Mouse (Mus musculus): ENCODE data around the gene Mob3b. TPM values are rescaled to one million over a fixed set of nuclear protein-coding genes. Genes with fewer than 3 reads are reported as not detected.

Gene Mob3b
- polyA plus RNA-seq, 1 experiment: 0.12 TPM

GRCm38 (mm10) chr4:35091157-35091784 is 66.0 kb downstream of the Mob3b start:
- no peak overlapping the region for H3K4me2 ChIP-seq (ENCODE audit: low read depth)
- no peaks in the 10 kb centered on the region for H3K79me2 ChIP-seq (ENCODE audit: control insufficient read depth, insufficient read depth)
- H3K36me3 ChIP-seq (ENCODE audit: control insufficient read depth, insufficient read depth): no peaks in the 10 kb centered on the region
- no peak overlapping the region for H3K4me3 ChIP-seq
- H3ac ChIP-seq (ENCODE audit: control insufficient read depth, insufficient read length): no peak overlapping the region
- no peaks in the 10 kb centered on the region for H3K27me3 ChIP-seq (ENCODE audit: control insufficient read depth, insufficient read depth, insufficient read length)
- no peak for TF ChIP-seq POLR2AphosphoS2 (IDR thresholded peaks at IDR 0.05; ENCODE audit: insufficient read length, low read depth)
- TF ChIP-seq REST (IDR thresholded peaks at IDR 0.05; ENCODE audit: insufficient read depth, insufficient read length): no peak
- TF ChIP-seq POLR2A (IDR thresholded peaks at IDR 0.05; ENCODE audit: insufficient read length, low read depth): no peak
- no peak for TF ChIP-seq CEBPB (IDR thresholded peaks at IDR 0.05; ENCODE audit: insufficient read depth, poor library complexity, severe bottlenecking)
- TF ChIP-seq USF1 (IDR thresholded peaks at IDR 0.05; ENCODE audit: low read depth): no peak
- TF ChIP-seq TCF12 (IDR thresholded peaks at IDR 0.05; ENCODE audit: insufficient read depth, poor library complexity, severe bottlenecking): no peak
- no peak for TF ChIP-seq MYOD1 (IDR thresholded peaks at IDR 0.05; ENCODE audit: control insufficient read depth in 1 of 3, insufficient read length in 2 of 3, low read depth in 2 of 3)
- TF ChIP-seq MYOG (IDR thresholded peaks at IDR 0.05; ENCODE audit: control insufficient read depth in 1 of 3, insufficient read depth in 1 of 3, insufficient read length in 2 of 3, low read depth in 2 of 3): no peak
- TF ChIP-seq SRF (IDR thresholded peaks at IDR 0.05; ENCODE audit: control insufficient read depth, insufficient read length, low read depth): no peak
- no peak for TF ChIP-seq E2F4 (IDR thresholded peaks at IDR 0.05; ENCODE audit: insufficient read depth)
- TF ChIP-seq MAX (IDR thresholded peaks at IDR 0.05; ENCODE audit: low read depth): no peak
- no peak for TF ChIP-seq TCF3 (IDR thresholded peaks at IDR 0.05; ENCODE audit: insufficient read length, low read depth)

- TF ChIP-seq POLR2AphosphoS2 (IDR thresholded peaks at IDR 0.05; ENCODE audit: insufficient read length, low read depth) (no peak), TCF12 (IDR thresholded peaks at IDR 0.05; ENCODE audit: insufficient read depth, poor library complexity, severe bottlenecking) (no peak), TCF3 (IDR thresholded peaks at IDR 0.05; ENCODE audit: insufficient read length, low read depth) (no peak), MYOD1 (IDR thresholded peaks at IDR 0.05; ENCODE audit: control insufficient read depth in 1 of 3, insufficient read length in 2 of 3, low read depth in 2 of 3) (no peak), SRF (IDR thresholded peaks at IDR 0.05; ENCODE audit: control insufficient read depth, insufficient read length, low read depth) (no peak), REST (IDR thresholded peaks at IDR 0.05; ENCODE audit: insufficient read depth, insufficient read length) (no peak)
These were observed 67.7 kb downstream of the Mob3b start for GRCm38 (mm10) chr4:35089321-35090316.

GRCm38 (mm10) chr4:35086067-35086700 is 71.1 kb downstream of the Mob3b start:
- Histone ChIP-seq H3ac (ENCODE audit: control insufficient read depth, insufficient read length) (no peak overlapping the region), H3K4me2 (ENCODE audit: low read depth) (no peak overlapping the region), H3K79me2 (ENCODE audit: control insufficient read depth, insufficient read depth) (no peaks in the 10 kb centered on the region), H3K4me3 (no peak overlapping the region), H3K36me3 (ENCODE audit: control insufficient read depth, insufficient read depth) (no peaks in the 10 kb centered on the region), H3K27me3 (ENCODE audit: control insufficient read depth, insufficient read depth, insufficient read length) (no peaks in the 10 kb centered on the region)
- TF ChIP-seq REST (IDR thresholded peaks at IDR 0.05; ENCODE audit: insufficient read depth, insufficient read length) (no peak), TCF12 (IDR thresholded peaks at IDR 0.05; ENCODE audit: insufficient read depth, poor library complexity, severe bottlenecking) (no peak), MYOG (IDR thresholded peaks at IDR 0.05; ENCODE audit: control insufficient read depth in 1 of 3, insufficient read depth in 1 of 3, insufficient read length in 2 of 3, low read depth in 2 of 3) (no peak), TCF3 (IDR thresholded peaks at IDR 0.05; ENCODE audit: insufficient read length, low read depth) (no peak), MYOD1 (IDR thresholded peaks at IDR 0.05; ENCODE audit: control insufficient read depth in 1 of 3, insufficient read length in 2 of 3, low read depth in 2 of 3) (no peak), CEBPB (IDR thresholded peaks at IDR 0.05; ENCODE audit: insufficient read depth, poor library complexity, severe bottlenecking) (no peak), E2F4 (IDR thresholded peaks at IDR 0.05; ENCODE audit: insufficient read depth) (no peak), POLR2A (IDR thresholded peaks at IDR 0.05; ENCODE audit: insufficient read length, low read depth) (no peak), SRF (IDR thresholded peaks at IDR 0.05; ENCODE audit: control insufficient read depth, insufficient read length, low read depth) (no peak), MAX (IDR thresholded peaks at IDR 0.05; ENCODE audit: low read depth) (no peak), USF1 (IDR thresholded peaks at IDR 0.05; ENCODE audit: low read depth) (no peak), POLR2AphosphoS2 (IDR thresholded peaks at IDR 0.05; ENCODE audit: insufficient read length, low read depth) (no peak)

More at GRCm38 (mm10) chr4:35089321-35090316, 67.7 kb downstream of the Mob3b start:
- no peaks in the 10 kb centered on the region for H3K79me2 ChIP-seq (ENCODE audit: control insufficient read depth, insufficient read depth)
- no peak overlapping the region for H3K4me3 ChIP-seq
- no peak overlapping the region for H3K4me2 ChIP-seq (ENCODE audit: low read depth)
- H3K36me3 ChIP-seq (ENCODE audit: control insufficient read depth, insufficient read depth): no peaks in the 10 kb centered on the region
- no peaks in the 10 kb centered on the region for H3K27me3 ChIP-seq (ENCODE audit: control insufficient read depth, insufficient read depth, insufficient read length)
- H3ac ChIP-seq (ENCODE audit: control insufficient read depth, insufficient read length): no peak overlapping the region

GRCm38 (mm10) chr4:35084060-35084459 is 73.2 kb downstream of the Mob3b start:
- no peak overlapping the region for H3K4me2 ChIP-seq (ENCODE audit: low read depth)
- H3K27me3 ChIP-seq (ENCODE audit: control insufficient read depth, insufficient read depth, insufficient read length): no peaks in the 10 kb centered on the region
- no peaks in the 10 kb centered on the region for H3K79me2 ChIP-seq (ENCODE audit: control insufficient read depth, insufficient read depth)
- H3K4me3 ChIP-seq: no peak overlapping the region
- TF ChIP-seq E2F4 (IDR thresholded peaks at IDR 0.05; ENCODE audit: insufficient read depth): no peak
- no peak for TF ChIP-seq REST (IDR thresholded peaks at IDR 0.05; ENCODE audit: insufficient read depth, insufficient read length)
- TF ChIP-seq TCF3 (IDR thresholded peaks at IDR 0.05; ENCODE audit: insufficient read length, low read depth): no peak
- TF ChIP-seq POLR2AphosphoS2 (IDR thresholded peaks at IDR 0.05; ENCODE audit: insufficient read length, low read depth): no peak
- no peak overlapping the region for H3ac ChIP-seq (ENCODE audit: control insufficient read depth, insufficient read length)
- H3K36me3 ChIP-seq (ENCODE audit: control insufficient read depth, insufficient read depth): no peaks in the 10 kb centered on the region

Data from myocyte (in vitro differentiated cells).